Mouse (Mus musculus) testis, postnatal 10 days (tissue): ENCODE data around the gene Rpl38.

Experiments
- DNase-seq: peaks from one replicate; pipeline ENCODE4 v3.0.0; 2021; ENCODE audit warnings: low spot score

Rpl38 gene

DNA sequence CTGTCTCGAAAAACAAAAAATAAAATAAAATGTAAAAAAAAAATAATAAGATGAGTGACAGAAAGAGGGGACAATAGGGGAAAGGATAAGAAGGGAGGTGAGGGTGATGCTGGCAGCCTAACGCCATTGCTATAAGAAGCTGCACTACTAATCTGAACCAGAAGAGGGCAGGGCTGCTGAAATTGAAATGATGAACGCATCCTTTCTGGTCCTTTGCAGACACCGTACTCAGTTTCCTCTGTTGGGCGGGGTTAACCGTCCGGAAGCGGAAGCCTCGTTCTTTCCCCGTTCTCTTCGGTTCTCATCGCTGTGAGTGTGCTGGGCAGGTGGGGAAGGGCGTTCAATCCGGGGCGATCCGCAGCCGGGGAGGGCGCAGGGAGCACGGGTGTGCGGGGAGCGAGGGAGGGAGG lies at the start of gene Rpl38:
Gene Rpl38 (plus strand): TSS at position 224 of the 410 bp plus-strand sequence.
- peak; percentile 94 for DNase-seq

DNA sequence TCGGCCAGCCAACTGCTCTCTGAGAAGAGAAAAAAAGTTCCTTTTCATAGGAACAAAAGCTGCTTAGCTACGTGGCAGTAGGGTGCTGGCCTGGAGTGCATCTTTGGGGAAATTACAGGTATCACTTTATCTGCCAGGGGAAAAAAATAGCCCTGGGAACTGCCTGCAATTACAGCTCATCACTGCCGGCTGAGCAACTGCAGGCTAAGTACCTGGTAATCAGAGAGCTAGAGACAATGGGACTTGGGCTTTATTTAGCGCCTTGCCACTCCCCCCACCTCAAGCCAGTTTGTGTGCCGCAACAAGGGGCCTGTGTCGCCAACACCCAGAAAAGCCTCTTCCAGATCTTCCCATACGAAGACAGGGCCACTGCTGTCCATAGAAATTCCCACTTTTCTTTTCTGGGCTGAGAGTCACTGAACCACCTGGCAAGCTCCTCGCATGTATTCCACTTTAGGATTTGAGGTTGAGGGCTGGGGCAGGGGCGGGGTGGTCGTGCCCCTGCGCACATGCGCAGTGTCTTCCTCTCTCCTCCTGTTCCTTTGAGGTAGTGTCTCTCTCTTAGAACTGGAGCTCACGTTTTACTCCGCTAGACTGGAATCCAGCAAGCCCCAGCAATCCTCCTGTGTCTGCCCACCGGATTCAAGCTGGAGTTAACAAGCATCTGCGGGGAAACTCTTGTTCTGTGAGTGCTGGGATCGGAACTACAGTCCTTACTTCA lies 49.5 kb upstream of the Rpl38 start:
- no peak for DNase-seq

DNA sequence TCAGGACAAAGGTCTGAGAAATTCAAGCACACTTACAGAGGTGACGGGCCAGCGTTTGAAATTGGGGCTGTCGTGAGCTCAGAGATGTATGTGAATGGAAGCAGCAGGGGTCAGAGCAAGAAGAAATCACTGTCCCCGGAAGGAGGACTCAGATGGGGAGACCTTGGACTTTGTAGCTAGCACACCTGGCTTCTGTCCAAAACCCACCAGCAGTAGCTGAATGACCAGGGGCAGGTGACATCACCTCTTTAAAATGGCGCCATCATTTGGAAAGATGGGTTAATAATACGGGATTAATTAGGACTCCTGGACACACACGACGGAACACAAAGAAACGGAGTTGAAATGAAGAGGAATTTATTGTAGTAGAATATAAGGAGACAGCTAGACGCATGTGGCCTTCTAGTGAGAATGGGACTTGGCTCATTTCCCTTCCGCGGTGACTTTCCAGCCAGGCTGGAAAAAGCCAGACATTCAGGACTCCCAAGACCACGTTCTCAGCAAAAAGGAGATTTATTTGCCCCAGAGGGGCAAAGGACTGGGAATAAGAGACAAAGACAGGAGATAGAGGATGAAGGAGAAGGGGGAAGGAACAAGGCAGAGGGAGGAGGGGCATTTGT lies 42.1 kb upstream of the Rpl38 start:
- no peak for DNase-seq

DNA sequence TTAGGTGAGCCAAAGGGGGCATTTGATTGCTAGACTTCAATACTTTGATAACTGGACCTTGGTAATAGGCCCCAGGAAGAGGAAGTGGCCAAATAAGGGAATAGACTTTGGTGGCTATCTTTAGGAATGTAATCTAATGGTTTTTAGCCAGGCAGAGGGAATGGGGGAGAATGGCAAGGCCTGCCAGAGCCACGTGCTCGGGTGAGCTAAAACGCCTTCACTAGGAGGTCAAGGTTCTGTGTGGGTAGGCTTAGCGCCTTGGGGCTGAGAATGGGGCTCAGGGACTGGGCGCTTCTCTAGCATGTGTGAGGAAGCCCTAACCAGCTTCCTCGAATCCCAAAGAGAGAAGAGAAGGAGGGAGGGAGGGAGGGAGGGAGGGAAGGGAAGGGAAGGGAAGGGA lies 41.3 kb upstream of the Rpl38 start:
- DNase-seq, result no peak

DNA sequence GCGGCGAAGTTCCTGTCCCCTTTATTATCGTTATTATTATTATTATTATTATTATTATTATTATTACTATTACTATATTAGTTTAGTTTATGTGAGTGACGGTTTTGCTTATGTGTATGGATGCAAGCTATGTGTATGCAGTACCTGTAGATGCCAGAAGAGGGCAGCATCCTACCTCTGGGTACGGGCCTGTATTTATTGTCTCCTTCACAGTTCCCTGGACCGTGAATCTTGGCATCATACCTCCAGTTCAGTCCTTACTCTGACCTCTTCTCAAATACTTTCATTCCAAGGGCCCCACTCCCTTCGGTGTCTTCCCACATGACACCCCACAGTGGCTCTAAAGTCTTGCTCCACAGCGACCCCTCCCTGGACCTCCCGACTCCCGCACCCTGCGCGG lies 40.3 kb upstream of the Rpl38 start:
- DNase-seq, result no peak

DNA sequence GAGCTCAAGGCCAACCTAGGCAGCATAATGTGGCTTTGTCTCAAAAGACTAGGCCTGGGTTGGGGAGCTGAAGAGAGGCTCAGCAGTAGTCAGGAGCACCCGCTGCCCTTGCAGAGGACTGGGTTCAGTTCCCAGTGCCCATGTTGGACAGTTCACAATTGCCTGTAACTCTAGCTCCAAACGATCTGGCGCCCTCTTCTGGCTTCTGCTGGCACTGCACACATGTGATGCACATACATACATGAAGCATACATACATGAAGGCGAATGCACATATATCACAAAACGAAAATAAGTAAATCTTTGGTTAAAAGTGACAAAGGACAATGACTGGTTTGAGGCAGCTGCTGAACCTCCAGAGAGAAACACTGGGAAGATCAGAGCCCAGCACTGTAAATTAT lies 38.3 kb upstream of the Rpl38 start:
- no peak for DNase-seq

DNA sequence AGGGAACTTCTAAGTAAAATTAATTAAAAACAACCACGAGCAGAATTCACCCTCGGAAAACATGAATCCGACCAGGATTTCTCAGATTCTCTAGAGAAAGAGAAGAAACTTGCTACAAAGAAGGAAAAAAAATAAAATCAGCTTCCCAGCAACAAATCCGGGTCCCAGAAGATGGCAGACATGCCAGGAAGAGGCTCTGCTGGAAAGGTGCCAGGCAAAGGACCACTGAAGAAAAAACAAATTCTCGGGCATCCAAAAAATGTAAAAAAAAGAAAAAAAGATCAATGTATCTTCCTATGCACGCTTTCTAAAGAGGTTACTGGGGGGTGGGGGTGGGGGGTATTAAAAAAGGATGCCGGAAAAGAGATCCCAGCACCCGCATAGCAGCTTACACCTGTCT lies 36.1 kb upstream of the Rpl38 start:
- DNase-seq, result no peak

DNA sequence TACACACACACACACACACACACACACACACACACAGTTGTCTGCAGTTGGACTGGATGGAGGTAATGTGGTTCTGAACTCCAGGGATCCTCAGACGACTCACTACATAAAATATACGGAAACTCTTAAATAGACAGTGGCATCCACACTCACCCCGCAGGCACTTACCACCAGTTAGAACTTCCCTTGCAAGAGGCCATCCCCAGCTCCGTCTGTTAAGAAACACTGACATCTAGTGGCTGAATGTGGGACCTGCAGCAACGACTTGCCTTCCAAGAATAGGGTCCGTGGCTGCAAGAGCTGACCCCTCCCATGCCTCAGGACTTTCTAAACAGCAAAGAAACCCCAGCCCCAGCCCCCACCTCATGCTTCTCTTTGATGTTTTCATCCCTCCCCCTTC lies 32.0 kb upstream of the Rpl38 start:
- DNase-seq, result peak; percentile 88

DNA sequence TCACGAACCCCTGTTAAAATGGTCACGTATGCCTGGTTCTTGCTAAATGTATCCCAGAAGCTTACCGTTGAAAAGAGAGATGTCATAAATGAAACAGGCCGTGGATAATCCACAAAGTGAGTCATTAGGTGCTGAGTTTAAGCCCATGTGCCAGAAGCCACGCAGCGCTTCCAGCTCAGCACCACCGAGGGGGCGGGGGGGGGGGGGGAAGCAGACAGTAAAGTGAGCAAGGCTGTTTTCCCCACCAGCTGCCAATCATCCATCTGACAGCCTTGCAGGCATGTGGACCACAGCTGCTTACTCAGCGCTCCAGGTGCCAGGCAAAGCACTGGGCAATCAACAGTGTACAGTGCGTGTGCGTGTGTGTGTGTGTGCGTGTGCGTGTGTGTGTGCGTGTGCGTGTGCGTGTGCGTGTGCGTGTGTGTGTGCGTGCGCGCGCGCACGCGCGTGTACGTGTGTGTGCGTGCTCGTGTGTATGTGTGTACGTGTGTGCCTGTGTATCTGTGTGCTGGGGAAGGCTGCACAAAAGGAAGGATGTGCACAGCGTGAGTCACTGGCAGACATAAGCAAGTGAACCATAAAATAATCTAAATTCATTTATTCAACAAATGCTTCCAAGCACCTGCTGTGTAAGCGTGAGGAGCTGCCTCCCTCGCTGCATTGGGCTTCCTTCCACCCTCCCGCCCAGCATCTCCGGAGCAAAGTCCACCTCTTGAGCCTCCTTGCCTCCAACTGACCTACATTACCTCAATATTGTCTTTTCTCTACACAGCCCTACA lies 31.4 kb upstream of the Rpl38 start:
- no peak for DNase-seq

DNA sequence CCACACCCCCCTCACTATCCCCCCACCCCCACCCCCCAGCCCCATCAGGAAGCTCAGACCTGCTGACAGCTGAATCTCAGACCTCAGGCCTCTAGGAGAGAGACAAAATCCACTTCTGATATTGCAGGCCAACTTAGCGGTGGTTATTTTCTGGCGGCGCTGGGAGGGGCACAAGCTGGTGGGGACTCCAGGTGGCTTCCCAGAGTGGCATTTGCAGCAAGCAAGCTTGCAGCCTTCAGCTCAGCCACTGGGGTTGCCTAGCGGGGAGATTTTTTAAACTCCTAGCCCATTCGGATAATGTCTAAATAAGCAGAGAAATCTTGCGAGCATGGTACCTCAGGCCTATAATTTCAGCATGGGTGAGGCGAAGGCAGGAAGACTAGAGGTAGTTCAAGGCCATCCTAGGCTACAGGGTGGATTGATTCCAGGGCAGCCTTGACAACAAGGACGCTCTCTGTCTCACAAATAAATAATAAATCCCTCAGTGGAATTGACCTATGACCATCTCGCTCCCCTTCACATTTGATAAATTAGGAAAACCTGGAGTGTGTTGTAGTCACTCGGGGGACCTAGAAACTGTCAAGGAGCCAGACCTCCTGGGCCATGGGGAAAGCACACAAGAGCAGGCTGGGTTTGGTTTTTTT lies 29.6 kb upstream of the Rpl38 start:
- no peak for DNase-seq

DNA sequence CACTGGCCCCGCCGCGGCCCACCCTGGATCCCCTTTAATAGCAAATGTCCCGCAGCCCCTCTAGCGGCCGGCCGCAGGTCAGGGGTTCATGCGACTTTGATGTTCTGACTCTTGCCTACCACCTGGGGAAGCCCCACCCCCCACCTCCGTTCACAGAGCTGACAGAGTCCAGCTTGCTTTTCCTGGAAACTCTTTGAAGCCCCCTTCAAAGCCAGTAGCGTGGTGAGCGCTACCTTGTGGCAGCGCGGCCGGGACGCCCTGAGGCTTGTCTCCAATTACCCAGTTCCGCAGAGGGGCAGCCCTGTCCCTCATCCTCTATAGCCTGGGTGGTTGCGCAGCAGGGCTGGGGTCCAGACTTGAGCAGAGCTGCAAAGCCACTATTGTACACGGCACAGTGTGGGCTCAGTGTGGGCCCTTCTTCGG lies 28.6 kb upstream of the Rpl38 start:
- DNase-seq, result no peak

DNA sequence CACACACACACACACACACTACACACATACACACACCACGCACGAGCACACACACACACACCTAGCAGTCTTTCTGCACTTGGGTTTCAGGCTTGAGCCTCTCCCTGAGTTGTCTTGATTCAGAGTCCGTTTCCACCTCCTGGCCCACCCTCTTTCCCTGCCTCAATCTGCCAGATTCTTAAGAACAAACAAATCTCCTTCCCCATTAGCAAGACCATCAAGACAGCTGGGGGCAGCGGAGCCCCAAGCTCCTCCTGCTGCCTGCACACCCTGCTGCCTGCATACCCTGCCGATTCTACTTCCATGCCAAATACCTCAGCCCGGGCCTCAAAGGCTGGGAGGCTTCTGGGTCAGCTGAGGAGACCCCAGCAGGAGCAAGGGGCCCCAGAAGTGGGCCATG lies 27.7 kb upstream of the Rpl38 start:
- no peak for DNase-seq

DNA sequence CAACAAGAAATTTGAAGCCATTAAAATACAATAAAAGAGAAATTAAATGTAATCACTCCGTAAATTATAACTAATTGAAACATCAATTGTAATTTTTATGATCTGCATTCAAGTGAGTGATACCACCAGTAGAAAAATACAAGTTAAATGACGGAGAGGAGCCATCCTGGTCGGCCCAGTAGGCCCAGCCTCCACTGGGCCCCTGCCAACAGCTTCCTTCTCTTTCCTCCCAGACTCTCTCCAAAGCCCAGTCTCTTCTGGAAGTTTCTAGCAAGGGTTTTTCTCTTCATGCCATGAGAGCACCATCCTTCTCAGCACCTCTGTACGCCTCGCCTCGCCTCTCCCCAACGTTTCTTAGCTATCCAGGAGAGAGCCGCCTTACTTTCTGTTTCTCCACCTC lies 27.2 kb upstream of the Rpl38 start:
- no peak for DNase-seq

DNA sequence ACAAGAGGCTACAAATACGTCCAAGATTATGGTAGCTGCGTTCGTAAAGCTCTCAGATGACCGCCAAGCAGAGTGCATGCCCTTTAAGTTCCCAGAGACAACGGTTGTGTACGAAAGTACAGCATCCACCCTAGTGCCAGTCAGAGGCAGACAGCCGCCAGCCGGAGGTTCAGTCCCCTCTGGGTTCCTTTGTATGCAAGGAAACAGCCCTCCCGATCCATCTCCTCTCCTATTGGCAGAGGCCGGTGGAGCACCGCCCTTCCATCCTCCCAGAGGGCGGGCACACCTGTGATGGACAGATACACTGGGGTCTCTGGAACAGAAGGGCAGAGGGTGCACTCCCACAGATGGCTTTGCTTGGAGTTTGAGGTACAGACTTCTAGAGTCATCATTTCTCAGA lies 26.1 kb upstream of the Rpl38 start:
- DNase-seq, result no peak

DNA sequence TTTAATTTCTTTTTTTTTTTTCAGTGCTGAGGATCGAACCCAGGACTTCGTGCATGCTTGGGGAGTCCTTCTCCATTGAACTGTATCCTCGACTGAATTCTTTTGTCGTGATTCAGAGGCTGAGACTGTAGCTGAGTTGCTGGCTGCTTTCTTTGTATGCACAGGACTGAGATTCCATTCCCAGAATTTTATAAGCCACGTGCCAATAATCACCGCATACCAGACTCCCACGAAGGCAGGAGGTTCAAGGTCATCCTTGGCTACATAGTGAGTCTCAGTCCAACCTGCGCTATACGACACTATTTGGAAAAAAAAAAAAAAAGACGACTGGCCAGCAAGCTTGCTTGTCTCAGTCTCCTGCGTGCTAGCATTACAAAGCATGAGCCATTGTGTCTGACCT lies 25.4 kb upstream of the Rpl38 start:
- no peak for DNase-seq

DNA sequence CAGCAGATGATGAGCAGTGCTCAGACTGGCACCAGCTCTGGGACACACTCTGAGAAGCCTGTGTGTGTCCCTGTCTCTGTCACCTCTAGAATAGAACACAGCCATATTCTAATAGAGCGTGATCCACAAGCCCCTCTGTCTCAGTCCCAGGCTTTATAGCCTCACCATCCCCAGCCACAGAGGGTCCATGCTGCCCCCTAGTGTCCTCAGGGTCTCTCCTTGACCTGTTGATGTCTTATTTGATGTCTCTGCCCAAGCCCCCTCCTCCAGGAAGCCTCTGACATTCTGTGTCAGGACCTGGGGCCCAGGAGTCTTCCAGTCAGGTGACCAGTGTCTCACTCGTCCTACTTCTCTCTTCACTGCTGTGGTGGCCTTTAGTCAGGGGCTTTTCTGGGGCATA lies 24.2 kb upstream of the Rpl38 start:
- DNase-seq, result no peak

DNA sequence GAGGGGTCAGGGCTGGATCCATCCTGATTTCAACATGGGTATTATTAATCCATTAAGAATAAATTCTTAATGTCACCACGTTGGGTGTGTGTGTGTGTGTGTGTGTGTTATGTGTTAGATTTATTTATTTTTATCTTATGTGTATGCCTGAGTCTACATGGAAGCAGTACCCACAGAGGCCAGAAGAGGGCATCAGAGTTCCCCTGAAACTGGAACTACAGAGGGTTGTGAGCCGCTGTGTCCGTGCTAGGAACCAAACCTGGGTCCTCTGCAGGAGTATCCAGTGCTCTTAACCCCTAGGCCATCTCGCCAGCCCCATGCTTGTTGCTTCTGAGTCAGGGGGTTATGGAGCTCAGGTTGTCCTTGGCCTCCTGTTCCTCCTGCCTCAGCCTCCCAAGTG lies 18.8 kb upstream of the Rpl38 start:
- DNase-seq, result no peak

DNA sequence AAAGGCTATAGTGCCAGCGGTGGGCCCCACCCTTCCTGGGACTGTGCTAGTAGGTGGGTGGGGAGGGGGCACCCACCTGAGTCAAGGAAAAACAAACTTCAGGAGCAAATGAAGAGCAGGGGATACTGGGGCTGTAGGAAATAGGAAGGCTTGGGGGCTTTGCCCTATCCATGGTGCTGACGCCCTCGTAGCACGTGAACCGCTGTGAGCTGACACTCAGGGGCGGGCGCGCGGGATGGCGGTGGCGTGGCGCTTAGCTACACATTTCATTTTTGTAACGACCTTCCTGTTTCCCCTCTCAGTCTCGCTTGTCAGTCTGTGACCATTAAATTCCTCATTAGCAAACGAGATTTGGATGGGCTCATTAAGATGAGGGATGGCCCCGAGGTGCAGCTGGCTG lies 15.8 kb upstream of the Rpl38 start:
- DNase-seq, result peak; percentile 73

DNA sequence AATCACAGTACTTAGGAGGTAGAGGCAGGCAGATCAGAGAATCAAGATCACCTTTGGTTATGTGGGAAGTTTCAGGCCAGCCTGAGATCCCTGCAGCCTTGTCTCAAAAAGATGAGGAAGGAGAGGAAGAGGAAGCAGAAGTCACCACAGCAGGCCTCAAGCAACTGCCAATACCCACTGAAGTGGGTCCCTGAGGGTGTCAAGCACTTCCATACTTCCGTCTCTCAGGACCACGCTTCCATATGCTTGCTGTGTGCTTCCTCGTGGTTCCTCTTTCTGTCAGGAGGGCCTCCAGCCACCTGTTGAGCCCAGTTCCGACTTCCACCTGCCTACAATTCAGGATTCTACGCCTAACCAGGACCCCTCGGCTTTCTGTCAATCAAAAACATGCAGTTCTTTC lies 14.7 kb upstream of the Rpl38 start:
- DNase-seq, result no peak

DNA sequence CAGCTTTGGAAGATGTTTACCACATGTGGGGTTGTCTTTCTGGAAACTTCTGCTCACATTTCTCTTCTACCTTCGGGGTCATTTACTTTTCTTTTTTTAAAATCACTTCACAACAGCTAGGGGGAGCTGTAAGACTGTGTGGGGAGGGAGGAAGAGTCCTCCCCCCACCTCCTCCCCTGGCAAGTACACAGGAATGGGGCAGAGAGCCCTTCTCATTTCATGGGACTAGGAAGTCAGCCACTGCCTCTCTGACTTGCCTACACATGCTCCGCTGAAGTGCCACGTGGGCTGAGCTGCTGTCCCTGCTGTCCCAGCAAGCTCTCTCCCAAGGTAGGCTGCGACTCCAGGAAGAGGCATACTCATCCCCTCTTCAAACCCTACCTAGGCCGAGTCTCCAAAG lies 13.8 kb upstream of the Rpl38 start:
- DNase-seq, result no peak

DNA sequence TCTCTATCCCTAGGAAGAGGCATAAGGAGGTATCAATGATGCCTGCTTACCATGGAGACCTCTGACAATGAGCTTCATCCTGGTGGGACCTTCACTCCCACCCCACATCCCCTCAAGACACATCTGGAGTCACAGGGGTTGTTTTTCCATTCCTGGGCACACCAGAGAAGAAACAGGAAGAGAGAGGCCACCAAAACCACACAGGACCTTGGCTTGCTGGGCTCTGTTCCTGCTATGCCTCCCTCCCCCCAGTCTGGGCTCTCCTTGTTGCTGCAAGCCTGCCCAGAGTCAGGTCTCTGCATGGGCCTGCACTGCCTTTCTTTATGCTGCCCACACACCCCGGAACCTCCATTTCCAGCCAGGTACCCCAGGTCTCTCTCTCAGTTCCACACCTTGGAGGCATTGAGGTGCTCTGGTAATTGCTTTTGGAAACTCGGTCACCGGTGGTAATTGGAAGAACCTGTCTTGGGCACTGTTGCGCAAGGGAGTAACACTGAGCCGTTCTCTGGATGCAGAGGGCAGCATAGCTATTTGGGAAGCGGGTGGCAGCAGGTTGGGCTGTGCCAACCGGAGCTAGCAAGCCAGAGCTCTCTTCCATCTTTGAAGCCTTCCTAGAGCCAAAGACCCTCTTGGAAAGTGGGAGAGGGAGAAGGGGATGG lies 12.8 kb upstream of the Rpl38 start:
- DNase-seq, result no peak

DNA sequence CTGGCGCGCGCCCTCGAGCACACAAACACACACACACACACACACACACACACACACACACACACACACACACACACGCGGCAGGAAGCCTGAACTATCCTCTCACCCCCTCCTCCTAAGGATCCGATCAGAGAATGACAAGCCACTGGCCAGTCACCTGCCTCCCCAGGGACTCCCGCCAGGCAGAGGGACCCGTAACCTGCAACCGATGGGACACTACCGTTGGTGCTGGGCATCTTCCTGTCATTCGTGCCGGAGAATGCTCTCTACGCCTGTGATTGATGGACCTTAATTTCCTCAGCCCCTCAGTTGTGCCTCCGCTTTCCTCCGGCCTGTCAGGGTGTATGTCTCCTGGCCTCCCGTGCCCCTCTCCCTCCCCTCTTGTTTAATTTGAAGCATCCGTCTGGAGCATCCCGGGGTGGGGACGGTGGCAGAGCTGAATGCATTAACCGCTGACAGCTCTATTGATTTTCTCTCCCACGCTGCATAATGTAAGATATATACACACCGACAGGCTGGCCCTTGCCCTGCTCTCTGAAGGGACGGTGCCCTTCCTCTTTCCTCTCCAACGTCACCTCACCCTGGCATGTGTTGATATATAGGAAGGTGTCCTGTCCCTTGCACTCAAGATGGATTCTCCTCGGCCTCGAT lies 11.2 kb upstream of the Rpl38 start:
- no peak for DNase-seq
